Mouse (Mus musculus): ENCODE measurements around the gene Ttpal. TPM values are rescaled to one million over a fixed set of nuclear protein-coding genes. Genes with fewer than 3 reads are reported as not detected.

Gene Ttpal
- polyA plus RNA-seq, 1 experiment = not detected

DNA sequence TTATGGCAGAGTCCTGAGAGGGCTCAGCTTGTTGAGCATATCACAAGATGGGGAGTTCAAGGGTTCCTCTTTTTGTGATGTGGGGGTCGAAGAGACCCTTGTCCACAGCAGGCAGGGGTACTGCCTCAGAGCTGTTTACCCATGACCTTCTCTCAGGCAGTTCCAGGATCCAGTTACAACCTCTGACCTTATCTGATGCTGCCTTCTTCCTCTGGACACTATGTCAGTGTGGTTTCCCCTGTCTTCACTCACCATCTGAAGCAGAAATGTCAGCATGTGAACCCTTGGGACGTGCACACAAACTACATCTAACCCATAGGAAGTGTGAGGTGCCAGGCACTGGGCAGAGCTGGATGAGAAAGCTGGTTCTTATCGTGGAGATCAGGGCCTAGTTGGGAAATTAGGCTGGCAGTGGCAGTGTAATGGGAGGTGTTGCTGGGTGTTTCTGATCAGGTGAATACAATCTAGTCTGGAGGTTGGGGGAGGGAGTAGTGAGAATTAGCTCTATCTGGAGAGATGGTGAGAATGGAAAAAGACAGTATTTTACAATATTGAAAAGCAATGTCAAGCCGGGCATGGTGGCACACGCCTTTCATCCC is 58.1 kb downstream of the Ttpal start:
- no peak overlapping the region for H3K4me3 ChIP-seq (ENCODE audit: insufficient read depth, low read depth, low read length)
- WGBS = 67% methylated on average over 5 of the region's 5 CpGs
- peaks cover 29% of the 10 kb centered on the region for H3K4me1 ChIP-seq (ENCODE audit: control insufficient read depth, insufficient read depth, low read length)
- no peak for TF ChIP-seq CTCF (IDR thresholded peaks at IDR 0.05; ENCODE audit: insufficient read depth, low read depth, low read length)
- no peak for TF ChIP-seq POLR2A (IDR thresholded peaks at IDR 0.05; ENCODE audit: insufficient read depth, low read depth, low read length)
- peak overlapping the region; percentile 82 for H3K27ac ChIP-seq (ENCODE audit: insufficient read depth, low read depth, low read length)

DNA sequence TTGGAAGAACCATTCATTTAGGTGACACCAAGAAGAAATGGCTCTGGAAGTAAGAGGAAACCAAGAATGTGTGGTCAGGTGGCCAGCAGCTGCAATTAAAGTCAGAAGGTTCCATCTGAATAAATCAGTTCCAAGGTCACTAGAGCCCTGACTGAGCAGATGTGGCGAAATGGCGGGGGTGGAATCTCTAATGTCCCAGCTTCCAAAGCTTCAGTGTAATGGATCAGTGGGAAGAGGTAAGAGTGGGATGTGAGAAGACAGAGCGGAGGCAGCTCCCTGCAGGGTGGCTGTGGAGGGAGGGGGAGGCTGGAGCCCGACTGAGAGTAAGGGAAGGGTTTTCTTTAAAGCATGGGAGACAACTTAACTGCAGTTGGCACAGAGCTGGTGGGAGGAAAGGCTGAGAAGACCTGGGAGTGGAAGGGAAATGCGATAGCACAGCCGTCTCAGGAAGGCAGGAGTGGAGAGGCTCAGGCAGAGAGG is 59.3 kb downstream of the Ttpal start:
- WGBS = 17% methylated on average over 6 of the region's 6 CpGs
- Histone ChIP-seq H3K27ac (ENCODE audit: insufficient read depth, low read depth, low read length) (peak overlapping the region; percentile 98), H3K4me3 (ENCODE audit: insufficient read depth, low read depth, low read length) (no peak overlapping the region), H3K4me1 (ENCODE audit: control insufficient read depth, insufficient read depth, low read length) (peaks cover 31% of the 10 kb centered on the region)
- TF ChIP-seq CTCF (IDR thresholded peaks at IDR 0.05; ENCODE audit: insufficient read depth, low read depth, low read length) = no peak
- TF ChIP-seq POLR2A (IDR thresholded peaks at IDR 0.05; ENCODE audit: insufficient read depth, low read depth, low read length) = no peak

DNA sequence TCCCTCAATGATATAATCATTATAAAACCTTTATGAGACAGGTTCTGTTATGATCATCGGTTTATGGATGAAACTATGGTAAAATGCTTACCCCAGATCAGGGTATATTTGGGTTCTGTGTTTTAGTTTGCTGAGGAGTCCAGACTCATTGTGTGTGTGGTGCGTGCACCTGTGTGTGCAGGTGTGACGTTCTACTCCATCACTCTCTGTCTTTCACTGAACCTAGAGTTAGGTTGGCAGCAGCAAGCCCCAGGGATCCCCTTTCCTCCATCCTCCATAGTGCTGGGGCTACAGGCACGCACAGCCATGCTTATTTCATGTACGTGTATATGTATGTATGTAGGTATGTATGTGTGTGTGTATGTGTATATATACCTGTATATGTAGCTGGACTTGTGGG is 60.0 kb downstream of the Ttpal start:
- TF ChIP-seq CTCF (IDR thresholded peaks at IDR 0.05; ENCODE audit: insufficient read depth, low read depth, low read length) = no peak
- no peak for TF ChIP-seq POLR2A (IDR thresholded peaks at IDR 0.05; ENCODE audit: insufficient read depth, low read depth, low read length)
- peaks cover 29% of the 10 kb centered on the region for H3K4me1 ChIP-seq (ENCODE audit: control insufficient read depth, insufficient read depth, low read length)
- WGBS = 85% methylated on average over 5 of the region's 5 CpGs
- peak overlapping the region; percentile 98 for H3K27ac ChIP-seq (ENCODE audit: insufficient read depth, low read depth, low read length)
- no peak overlapping the region for H3K4me3 ChIP-seq (ENCODE audit: insufficient read depth, low read depth, low read length)

DNA sequence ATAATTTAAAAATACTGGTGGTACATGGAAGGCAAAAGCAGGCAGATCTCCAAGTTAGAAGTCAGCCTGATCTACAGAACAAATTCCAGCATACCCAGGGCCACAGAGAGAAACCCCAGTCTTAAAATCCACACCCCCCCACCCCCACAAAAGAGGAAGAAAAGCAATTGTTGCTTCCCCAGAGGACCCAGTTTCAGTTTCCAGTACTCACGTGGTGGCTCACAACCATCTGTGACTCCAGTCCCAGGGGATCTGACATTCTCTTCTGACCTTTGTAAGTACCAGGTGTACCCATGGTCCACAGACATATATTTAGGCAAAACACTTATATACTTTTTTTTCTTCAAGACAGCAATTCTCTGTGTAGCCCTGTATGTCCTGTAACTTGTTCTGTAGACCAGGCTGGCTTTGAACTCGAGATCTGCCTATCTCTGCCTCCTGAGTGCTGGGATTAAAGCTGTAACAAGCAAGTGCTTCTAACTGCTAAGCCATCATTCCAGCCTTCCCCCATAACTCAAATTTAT is 60.6 kb downstream of the Ttpal start:
- Histone ChIP-seq H3K4me1 (ENCODE audit: control insufficient read depth, insufficient read depth, low read length) (peaks cover 31% of the 10 kb centered on the region), H3K4me3 (ENCODE audit: insufficient read depth, low read depth, low read length) (no peak overlapping the region), H3K27ac (ENCODE audit: insufficient read depth, low read depth, low read length) (peak overlapping the region; percentile 98; the same call in 1 of the 2 replicates)
- TF ChIP-seq POLR2A (IDR thresholded peaks at IDR 0.05; ENCODE audit: insufficient read depth, low read depth, low read length) = no peak
- no peak for TF ChIP-seq CTCF (IDR thresholded peaks at IDR 0.05; ENCODE audit: insufficient read depth, low read depth, low read length)
- WGBS = 63% methylated on average over 2 of the region's 2 CpGs

DNA sequence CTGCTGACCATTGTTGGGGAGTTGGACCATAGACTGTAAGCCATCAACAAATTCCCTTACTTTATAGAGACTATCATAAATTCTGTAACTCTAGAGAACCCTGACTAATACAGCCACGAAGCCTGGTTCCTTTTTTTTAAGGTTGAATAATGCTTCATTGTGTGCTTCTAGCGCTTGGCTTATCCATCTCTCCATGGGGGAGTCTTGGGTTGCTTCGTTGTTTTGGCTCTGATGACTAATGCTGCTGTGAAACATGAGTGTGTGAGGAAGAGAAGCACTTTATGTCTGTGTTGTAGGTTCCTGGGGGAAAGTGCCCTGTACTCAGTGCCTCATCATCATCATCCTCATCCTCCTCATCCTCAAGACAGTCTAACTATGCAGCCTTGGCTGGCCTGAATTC is 61.8 kb downstream of the Ttpal start:
- 11% methylated on average over 3 of the region's 3 CpGs for WGBS
- H3K4me1 ChIP-seq (ENCODE audit: control insufficient read depth, insufficient read depth, low read length) = peaks cover 33% of the 10 kb centered on the region
- no peak overlapping the region for H3K4me3 ChIP-seq (ENCODE audit: insufficient read depth, low read depth, low read length)
- TF ChIP-seq CTCF (IDR thresholded peaks at IDR 0.05; ENCODE audit: insufficient read depth, low read depth, low read length) = no peak
- no peak for TF ChIP-seq POLR2A (IDR thresholded peaks at IDR 0.05; ENCODE audit: insufficient read depth, low read depth, low read length)
- H3K27ac ChIP-seq (ENCODE audit: insufficient read depth, low read depth, low read length) = peak overlapping the region; percentile 95

DNA sequence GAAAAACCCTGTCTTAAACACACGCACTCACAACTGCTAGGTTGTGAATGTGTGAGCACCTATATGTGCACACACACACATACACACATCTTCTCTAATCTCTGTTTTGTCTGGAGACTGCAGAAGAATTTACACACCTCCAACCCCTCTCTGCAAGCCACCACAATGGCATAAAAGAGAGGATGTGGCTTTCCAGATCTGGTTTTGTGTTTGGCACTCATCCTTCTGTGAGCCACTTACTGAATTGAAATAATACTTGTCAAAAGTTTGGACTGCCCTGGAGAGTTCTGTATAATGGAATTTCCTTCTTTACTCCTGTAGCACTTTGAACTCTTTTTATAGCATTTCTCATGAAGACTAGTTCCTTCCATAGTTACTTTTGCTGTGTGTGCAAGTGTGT is 64.9 kb downstream of the Ttpal start:
- no peak overlapping the region for H3K4me3 ChIP-seq (ENCODE audit: insufficient read depth, low read depth, low read length)
- H3K27ac ChIP-seq (ENCODE audit: insufficient read depth, low read depth, low read length) = peak overlapping the region; percentile 20; the same call in 1 of the 2 replicates
- TF ChIP-seq CTCF (IDR thresholded peaks at IDR 0.05; ENCODE audit: insufficient read depth, low read depth, low read length) = no peak
- TF ChIP-seq POLR2A (IDR thresholded peaks at IDR 0.05; ENCODE audit: insufficient read depth, low read depth, low read length) = no peak
- H3K4me1 ChIP-seq (ENCODE audit: control insufficient read depth, insufficient read depth, low read length) = peaks cover 18% of the 10 kb centered on the region
- WGBS = 97% methylated on average over 1 of the region's 1 CpGs

Other genes with a start within 250 kb of the Ttpal start
- not detected in 2 replicates for gene Jph2, start 204.3 kb upstream of the Ttpal start, polyA plus RNA-seq (2012; ENCODE audit: insufficient read depth, insufficient read length, low replicate concordance, missing spikeins)
- gene Oser1, start 177.6 kb upstream of the Ttpal start, polyA plus RNA-seq (2012; ENCODE audit: insufficient read depth, insufficient read length, low replicate concordance, missing spikeins) = not detected in 2 replicates
- not detected in 2 replicates for gene Gdap1l1, start 163.8 kb upstream of the Ttpal start, polyA plus RNA-seq (2012; ENCODE audit: insufficient read depth, insufficient read length, low replicate concordance, missing spikeins)
- gene Fitm2, start 129.7 kb upstream of the Ttpal start, polyA plus RNA-seq (2012; ENCODE audit: insufficient read depth, insufficient read length, low replicate concordance, missing spikeins) = not detected in 2 replicates
- not detected in 2 replicates for gene R3hdml, start 110.0 kb upstream of the Ttpal start, polyA plus RNA-seq (2012; ENCODE audit: insufficient read depth, insufficient read length, low replicate concordance, missing spikeins)
- gene Hnf4a, start 95.5 kb upstream of the Ttpal start, polyA plus RNA-seq (2012; ENCODE audit: insufficient read depth, insufficient read length, low replicate concordance, missing spikeins) = not detected in 2 replicates
- 82.6 TPM in 1 of 2 replicates, not detected in the other for gene Serinc3, start 42.8 kb downstream of the Ttpal start, polyA plus RNA-seq (2012; ENCODE audit: insufficient read depth, insufficient read length, low replicate concordance, missing spikeins)
- not detected in 2 replicates for gene Pkig, start 56.1 kb downstream of the Ttpal start, polyA plus RNA-seq (2012; ENCODE audit: insufficient read depth, insufficient read length, low replicate concordance, missing spikeins)
- not detected in 2 replicates for gene Ada, start 147.9 kb downstream of the Ttpal start, polyA plus RNA-seq (2012; ENCODE audit: insufficient read depth, insufficient read length, low replicate concordance, missing spikeins)
- not detected in 2 replicates for gene Ccn5, start 218.5 kb downstream of the Ttpal start, polyA plus RNA-seq (2012; ENCODE audit: insufficient read depth, insufficient read length, low replicate concordance, missing spikeins)